Mouse (Mus musculus) heart, postnatal 14 days (tissue): ENCODE results near the gene Ttc25. TPM values are rescaled to one million over a fixed set of nuclear protein-coding genes. Genes with fewer than 3 reads are reported as not detected.

ENCODE experiments used
- DNase-seq, 2 experiments: peaks; one replicate each; pipeline ENCODE4 v3.0.0; 2021 to 2022
- intact Hi-C: fragments of 180-260 bp; cut with DNase I; formaldehyde crosslinking; loops from one replicate; pipeline ENCODE4 v1.15.1; 2025
- long read RNA-seq, 2 experiments: library from polyadenylated mRNA; stranded (forward); transcript quantifications; one replicate each; pipeline ENCODE4 v2.0.0; 2021
- total RNA-seq, 2 experiments: library from RNA; stranded (reverse); gene quantifications; 2 replicates each; pipeline ENCODE4 v1.2.3; 2021

Gene Ttc25
- under 1 TPM; 0.24 to 0.36 TPM for total RNA-seq
- long read RNA-seq, experiment 1: 0 reads
- long read RNA-seq, experiment 2: 0 reads

DNA sequence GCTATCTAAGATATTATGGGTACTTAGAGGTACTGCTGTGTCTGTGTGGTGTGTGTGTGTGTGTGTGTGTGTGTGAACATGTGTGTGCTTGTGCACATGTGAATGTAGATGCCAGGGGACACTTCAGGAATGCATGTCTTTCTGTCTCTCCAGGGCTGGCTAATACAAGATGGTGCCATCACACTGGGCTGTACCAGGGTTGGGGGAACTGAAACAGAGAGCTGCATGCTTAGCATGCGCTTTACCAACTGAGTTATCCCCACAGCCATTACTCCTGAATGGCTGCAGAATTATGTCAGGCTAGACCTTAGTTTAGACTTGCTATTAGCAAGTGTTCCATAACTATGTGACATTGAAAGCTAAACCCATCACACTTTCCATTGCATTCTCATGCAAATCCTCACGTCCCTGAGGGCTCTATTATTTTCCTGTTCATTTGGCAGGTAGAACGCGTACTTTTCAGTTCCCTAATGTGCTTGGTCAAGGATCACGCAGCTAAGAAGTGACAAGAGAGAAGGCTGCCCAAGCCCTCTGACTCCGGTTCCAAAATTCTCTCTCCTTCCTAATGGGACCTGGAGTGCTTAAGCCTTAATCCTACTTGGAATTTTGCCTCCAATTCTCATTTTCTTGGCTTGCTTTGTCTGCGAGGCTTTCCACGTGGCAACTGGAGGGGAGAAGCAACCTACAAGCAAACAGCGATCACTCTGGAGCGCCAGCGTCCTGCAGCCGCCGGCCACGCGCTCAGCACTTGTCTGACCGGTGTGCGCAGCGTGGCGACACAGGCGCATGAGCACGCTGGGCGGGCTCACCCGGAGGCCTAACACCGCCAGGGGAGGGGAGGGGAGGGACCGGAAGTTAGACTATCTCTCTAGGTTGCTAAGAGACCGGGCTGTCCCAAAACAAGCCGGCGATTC lies at the start of gene Ttc25:
Gene Ttc25 (plus strand): TSS at position 776 of the 914 bp plus-strand sequence.
- intact Hi-C loops: no loop called here
- DNase-seq: peak; percentile 85 to 89

DNA sequence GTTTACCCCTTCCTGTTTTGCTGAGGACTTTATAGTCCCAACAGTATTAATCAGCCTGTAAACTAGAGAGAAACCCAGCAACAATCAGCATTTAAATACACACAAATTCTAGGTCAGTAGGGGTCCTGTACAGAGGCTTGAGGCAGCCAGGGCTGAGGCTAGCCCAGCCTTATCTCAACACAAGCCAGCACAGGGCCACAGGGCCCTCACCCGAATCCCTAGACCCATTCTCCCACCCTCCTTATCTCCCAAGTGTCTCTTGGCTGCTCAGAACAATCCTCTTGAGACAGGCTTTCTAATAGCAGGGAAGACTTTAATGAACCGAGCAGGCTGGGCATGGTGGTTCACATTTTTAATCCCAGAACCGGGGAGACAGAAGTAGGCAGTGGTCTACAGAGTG lies 45.2 kb upstream of the Ttc25 start:
- intact Hi-C loops: no loop called here
- no peak for DNase-seq

DNA sequence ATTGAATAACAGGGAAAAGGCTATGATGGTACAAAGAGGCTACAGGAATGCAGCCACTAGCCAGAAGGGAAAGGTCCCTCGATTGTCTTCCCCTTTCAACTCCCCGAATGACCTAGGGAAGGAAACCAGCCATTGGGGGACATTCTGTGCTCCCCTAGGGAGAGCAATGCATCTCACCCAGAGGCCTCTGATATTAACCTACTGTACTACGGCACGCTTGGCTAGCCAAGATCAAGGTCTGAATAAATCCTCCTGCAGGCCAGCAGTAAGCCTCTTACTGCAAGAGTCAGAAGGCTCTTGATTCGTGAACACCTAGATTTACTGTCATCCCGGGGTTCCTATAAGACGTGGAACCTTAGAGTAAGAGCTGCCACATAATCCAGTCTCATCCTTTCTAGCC lies 44.8 kb upstream of the Ttc25 start:
- no peak for DNase-seq
- intact Hi-C loops: no loop called here

DNA sequence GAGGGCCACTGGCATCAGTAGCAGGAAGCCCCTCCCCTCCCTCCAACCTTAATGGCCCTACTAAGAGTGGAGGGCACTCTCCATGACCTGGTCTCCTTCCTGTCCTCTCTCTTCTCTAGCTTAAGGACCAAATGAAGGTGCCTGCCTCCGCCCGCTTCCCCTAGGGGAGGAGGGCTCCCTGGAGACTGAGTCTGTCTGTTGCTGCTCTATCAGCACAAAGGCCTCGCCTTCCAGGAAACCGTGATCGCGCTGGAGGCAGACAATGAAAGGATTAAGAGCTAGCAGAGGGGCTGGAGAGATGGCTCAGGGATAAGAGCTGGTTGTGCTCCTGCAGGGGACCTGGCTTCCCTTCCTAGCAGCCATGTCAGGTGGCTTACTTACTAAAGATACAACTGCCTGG lies 44.1 kb upstream of the Ttc25 start:
- no peak for DNase-seq
- intact Hi-C loops: no loop called here

DNA sequence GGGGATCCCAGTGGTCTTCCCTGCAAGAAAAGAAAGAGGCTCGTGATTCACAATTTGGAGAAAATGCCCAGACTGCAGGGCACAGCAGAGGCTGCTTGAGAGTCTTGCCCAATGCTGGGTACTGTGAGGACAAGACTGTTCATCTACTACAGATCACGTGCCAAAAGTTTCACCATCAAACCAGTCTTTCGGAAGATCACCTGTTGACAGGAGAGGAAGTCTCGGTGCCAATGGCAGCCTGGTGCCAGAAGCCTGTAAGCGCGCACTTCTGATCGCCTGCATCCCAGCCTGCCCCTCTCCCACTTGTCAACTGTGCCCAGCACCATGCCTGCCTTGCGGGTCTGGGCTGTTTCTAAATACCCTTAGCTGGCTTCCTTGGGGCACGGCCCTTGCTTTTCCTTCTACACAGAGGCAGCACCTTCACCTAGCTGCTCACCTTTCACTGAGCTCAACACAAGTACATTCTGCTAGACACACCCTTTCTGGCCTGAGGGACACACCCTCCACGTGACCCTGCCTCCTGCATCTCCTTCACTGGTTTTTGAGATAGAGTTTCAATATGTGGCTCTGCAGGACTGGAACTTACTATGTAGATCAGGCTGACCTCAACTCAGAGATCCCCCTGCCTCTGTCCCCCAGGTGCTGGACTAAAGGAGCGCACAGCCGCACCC lies 40.3 kb upstream of the Ttc25 start:
- no peak for DNase-seq
- intact Hi-C loops: no loop called here

DNA sequence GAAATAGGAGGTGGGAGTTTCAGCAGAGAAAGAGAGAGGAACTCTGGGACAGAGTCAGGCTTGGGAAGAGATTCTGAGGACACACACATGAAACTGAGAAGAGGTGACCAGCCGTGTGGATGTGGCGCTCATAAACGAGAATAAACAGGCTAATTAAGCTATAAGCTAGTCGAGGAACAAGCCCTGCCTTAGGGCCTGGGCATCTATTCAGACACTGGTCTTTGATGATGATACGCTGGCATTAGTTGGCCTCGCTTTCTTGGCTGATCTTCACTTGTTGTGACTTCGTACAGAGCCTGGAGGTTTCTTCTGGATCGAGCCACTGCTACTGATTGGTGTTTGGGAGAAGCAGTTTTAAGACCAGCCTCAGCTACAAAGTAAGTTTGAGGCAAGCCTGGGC lies 39.4 kb upstream of the Ttc25 start:
- DNase-seq: no peak
- intact Hi-C loops: no loop called here

DNA sequence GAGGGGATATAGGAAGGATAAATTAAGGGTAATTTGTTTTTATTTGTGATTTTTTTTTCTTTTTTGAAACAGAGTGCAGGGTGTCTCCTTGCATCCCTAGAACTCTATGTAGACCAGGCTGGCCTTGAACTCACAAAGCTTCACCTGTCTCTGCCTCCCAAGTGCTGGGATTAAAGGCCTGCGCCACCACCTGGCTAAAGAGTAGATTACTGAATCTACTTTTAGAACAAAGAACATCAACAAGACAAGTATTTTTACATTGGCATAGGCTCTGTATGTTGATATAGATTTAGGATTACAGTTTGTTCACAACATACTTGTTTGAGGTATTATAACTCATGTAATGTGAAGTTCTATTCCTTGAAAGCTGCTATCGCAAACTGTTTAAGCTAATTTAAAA lies 34.9 kb upstream of the Ttc25 start:
- DNase-seq: no peak
- intact Hi-C loops: no loop called here

DNA sequence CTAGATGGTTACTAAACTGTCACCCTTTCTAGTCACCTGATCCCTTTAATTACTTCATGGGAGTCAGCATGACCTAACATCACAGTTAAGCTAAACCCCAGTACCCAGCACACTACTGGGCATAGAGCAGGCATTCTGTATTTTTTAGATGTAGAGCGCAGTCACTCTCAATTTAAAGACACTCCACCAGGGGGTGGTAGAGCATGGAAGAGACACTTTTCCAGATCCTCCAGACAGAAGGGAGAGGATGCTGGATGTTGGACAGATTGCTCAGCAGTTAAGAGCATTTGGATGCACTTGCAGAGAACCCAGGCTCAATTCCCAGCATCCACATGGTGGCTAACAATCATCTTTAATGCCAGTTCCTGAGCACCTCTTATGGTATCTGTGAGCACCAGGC lies 33.0 kb upstream of the Ttc25 start:
- intact Hi-C loops: loop anchor here (2.0 kb wide), 1 partner anchor 42 kb away; no protein-coding TSS in a partner anchor
- peak in 1 of 2 experiments; percentile 29 for DNase-seq

DNA sequence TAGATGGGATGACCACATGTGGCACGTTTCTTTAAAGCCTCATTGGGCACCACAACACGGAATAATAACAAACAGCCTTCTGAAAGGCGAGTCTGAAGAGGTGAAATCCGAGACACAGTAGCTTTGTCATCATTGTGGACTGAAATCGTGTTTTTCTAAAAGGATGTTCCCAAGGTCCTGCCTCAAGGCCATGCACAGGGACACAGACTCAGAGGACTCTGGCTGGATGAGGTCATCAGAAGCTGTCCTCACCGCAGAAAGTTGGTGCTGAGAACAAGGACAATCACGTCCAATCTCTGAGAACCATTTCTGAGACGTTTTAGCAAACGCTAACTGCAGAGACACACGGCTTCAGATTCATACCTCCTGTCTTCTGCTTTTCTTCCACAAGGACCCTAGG lies 31.7 kb upstream of the Ttc25 start:
- intact Hi-C loops: loop anchor here (2.0 kb wide), 1 partner anchor 41 kb away; no protein-coding TSS in a partner anchor
- DNase-seq: no peak

DNA sequence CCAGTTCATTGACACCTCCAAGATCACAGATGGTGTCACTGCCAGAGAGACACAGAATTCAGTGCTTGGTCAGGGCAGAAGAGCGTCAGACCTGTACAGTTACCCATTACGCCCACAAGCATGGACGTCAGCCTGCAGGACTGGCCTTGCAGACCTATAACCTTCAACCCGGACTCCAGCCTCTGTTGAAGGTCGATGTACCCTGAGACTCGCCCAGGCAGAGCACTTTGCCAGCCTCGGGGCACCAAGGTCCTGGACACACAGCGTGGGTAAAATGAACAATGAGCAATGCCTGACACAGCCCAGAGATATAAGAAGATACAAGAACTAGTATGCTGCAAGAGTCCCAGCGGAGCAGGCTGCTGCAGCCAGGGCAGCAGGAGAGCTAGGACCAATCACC lies 30.3 kb upstream of the Ttc25 start:
- intact Hi-C loops: no loop called here
- DNase-seq: no peak

DNA sequence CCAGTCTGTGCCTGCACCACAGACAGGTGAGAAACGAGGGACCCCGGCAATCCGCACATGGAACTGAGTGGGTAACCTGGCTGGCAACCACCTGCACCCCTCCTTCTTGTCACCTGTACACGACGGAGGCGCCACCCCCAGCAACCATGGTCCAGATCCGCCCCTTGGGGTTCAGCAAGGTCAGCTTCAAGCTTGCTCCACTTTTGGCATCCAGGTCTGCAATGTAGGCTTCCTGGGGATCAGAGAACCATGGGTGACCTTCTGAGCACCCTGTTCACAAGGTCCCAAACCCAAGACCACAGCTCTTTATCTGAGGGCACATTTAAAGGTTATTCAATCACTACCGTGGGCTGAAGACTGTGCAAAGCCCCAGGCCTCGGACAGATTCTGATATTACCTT lies 29.6 kb upstream of the Ttc25 start:
- intact Hi-C loops: no loop called here
- no peak for DNase-seq

DNA sequence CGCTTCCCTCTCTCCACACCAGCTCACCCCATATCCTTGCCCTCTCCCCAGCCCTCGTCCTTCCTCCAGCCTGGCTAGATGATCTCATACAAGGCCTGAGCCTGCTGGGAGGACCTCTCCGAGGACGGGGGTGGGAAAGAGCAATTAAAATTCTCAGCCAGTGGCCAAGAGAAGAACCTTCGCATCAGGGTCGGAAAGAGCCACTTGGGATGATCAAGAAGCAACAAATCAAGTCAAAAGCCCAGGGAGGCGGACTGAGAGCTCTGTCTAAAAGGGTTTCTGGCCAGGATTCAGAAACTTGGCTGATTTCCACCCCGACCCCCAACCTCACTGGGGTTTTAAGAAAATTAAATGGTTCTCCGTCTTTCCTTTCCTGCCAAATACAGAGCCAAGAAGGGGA lies 29.1 kb upstream of the Ttc25 start:
- intact Hi-C loops: no loop called here
- DNase-seq: no peak

DNA sequence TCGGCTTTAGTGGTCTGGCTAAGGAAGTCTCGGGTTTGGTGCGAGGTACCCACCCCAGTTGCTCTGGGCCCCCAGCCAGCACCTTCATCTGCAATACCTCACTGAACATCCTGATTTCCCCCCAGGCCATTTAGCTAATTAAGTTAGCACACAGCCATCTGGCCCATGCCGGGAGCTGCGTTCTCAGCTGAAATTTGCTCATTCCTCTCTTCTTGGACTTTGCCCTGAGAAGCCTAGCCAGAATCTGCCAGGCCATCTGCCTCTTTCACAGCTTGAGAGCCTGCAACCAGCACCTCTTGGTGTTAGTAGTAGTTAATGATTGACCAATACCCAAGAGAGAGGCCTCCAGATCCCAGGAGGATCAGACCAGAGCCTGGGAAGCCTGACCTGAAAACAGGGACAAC lies 27.2 kb upstream of the Ttc25 start:
- intact Hi-C loops: no loop called here
- DNase-seq: no peak

DNA sequence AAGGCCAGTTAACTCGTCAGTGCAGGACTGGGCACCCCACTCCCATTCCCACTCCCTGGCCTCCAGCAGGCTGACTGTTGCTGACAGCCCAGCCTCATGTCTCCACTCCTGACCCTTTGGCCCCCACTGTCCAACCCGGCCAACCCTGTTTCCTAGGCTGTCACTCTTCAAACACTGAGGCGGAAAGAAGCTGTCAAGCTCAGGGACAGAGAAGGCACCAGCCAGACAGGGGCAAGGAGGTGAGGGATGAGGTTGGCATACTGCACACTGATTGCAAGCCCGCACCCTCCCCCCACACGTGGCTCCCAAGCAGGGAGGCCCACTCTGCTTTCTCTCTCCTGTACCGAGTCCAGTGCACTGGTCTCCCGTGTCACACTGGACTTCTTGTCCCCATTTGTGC lies 26.2 kb upstream of the Ttc25 start:
- intact Hi-C loops: no loop called here
- no peak for DNase-seq

DNA sequence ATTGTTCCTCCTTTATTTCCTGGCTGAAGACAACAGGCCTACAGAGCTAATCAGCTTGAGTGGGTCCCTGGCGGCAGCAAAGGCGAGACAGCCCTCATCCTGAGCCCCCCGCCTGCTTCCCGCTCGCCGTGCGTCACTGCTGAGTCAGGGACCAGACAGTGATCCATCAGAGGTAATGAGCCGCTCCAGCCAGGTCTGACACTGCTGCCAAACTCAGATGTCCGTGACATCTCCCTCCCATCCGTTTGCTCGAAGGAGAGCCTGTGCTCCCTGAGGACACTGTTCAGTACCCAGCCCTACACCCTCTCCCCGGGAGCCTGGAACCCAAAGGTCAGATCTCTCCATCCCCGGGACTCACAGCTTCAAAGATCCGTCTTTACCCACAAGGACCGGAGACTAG lies 24.6 kb upstream of the Ttc25 start:
- intact Hi-C loops: no loop called here

DNA sequence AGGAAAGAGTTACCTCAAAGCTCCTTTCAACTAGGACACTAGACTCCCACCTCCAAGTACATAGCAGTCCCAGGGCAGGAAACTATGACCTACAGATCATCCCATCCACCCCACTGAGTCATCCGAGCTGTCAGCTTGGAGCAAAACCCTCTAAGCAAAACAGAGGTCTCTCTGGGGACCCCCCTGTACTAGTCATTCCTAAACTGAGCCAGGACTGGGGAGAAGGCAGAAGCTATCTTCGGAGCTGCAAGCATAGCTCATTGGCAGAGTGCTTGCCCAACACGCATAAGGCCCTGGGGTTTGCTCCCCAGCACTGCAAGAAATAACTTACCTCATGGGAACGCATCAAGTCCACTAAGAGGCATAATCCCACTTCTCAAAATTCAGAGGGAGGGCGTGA lies 21.0 kb upstream of the Ttc25 start:
- DNase-seq: peak; percentile 17 to 18
- intact Hi-C loops: no loop called here

More for the DNA sequence above, 24.6 kb upstream of the Ttc25 start:
- no peak for DNase-seq

DNA sequence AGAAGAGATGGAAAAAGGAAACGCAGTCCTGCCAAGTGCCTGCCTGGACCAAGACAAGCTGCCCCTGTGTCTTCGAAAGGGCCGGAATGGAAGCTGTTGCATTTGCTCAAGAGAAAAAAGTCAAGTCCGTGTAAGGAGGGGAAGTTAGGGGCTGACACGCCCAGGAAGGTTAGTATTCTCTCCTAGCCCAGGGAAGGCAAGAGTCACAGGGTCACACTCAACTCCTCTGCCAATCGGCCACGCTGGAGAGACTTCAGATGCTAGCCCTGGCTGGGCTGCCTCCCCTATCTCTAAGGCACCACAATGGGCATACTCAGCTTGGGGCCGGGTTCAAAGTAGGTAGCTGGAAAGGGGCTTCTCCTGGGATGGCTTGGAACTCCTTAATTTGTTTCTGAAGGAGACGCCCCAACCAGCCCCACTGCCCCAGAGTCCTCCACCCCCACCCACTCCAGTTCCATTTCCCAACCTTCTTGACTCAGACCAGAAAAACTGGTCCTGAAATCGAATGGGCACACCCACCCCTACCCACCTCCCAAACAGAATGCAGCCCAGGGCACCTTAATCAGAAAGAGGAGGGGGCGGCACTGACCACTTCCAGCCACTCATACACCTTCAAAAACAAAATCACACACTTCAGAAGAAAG lies 20.3 kb upstream of the Ttc25 start:
- intact Hi-C loops: no loop called here
- no peak for DNase-seq

DNA sequence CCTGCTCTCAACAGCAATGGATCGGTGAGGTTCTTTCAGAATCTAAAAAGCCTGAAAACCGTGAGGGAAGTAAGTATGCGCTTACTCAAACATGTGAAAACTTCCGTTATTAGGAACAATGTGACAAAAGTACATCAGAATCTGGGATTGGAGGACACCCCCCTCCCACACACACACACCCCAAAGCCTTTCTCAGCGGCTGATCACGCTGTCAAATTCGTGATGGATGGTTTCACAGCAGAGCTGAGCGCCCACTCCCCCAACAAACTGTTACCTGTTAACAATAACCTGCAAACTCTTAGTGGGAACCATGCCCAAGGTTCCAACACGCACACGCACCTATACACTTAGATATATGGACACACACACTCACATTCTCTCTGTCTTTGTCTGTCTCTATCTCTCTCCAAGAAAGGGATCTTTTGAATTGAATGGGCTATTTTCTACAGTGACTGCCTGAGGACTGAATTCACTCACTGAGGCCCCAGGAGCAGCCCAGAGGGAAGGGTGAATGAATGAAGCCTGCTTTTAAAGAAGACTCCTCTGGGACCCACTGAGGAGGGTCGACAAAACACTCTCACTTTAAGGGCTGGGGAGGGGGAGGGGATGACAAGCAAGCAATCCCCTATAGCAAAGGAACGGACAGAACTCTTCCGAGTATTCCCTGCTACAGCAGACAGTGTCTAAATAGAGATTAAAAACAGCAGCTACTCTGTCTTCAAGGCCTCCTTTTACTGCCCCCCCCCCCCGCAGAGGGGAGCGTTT lies 19.2 kb upstream of the Ttc25 start:
- no peak for DNase-seq
- intact Hi-C loops: no loop called here

DNA sequence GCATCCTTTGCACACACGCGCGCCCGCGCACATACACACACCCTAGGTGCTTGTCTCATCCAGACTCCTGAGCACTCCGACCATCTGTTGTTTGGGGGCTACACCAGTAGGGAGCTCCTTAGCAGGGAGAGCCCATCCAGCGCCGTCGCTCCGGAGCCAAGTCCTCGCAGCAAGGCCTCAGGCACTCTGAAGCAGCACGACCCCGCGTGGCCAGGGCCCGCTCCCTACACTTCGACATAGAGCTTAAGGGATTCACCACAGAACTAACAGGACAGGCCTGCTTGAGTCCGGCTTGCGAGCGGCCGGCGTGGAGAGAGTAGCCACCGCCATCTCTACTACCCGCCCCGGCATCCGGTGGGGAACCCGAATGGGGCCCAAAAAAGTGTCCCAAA lies 18.3 kb upstream of the Ttc25 start:
- intact Hi-C loops: no loop called here
- DNase-seq: peak; percentile 55 to 63
